Mouse (Mus musculus) olfactory bulb, adult 2 months (tissue): ENCODE results near the gene Fancl.

ENCODE experiments used
- CTCF ChIP-seq: fragments of 200-500 bp; IDR thresholded peaks from 2 replicates; pipeline ENCODE4 v1.5.1; 2012; ENCODE audit warnings: low read depth, mild to moderate bottlenecking, low read length, moderate library complexity; ENCODE audit not compliant: insufficient read depth
- POLR2A ChIP-seq: fragments of 200-500 bp; IDR thresholded peaks from 2 replicates; pipeline ENCODE4 v1.6.1; 2012; ENCODE audit warnings: mild to moderate bottlenecking, low read depth, low read length, moderate library complexity; ENCODE audit not compliant: insufficient read depth

GRCm38 (mm10) chr11:26451228-26451627, 65.3 kb downstream of the Fancl start:
- TF ChIP-seq CTCF (no peak), POLR2A (no peak)
